Mouse (Mus musculus): ENCODE data around the gene Abcg5.

DNA sequence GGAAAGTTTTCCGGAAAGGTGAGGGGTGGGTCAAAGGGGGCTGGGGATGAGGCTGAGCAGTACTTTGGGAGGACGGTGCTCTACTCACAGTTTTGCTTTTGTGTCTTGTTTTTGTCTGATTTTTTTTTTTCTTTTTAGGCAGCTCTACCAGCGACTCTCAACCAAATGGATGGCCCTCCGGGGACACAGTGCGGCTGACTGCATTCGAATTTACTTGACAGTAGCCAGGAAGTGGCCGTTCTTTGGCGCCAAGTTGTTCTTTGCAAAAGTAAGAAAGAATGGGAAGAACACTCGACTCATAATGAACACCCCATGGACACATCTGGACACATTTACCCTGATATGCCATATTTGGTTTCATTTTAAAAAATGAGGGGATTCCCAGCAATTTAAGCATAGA lies 71.3 kb downstream of the Abcg5 start:
- no peak for TF ChIP-seq SMC3 (IDR thresholded peaks at IDR 0.05; ENCODE audit: low read depth, low read length)
- TF ChIP-seq TCF12 (IDR thresholded peaks at IDR 0.05; ENCODE audit: low read depth, low read length), result no peak
- no peak for TF ChIP-seq CHD2 (IDR thresholded peaks at IDR 0.05; ENCODE audit: low read length)
- TF ChIP-seq EP300 (IDR thresholded peaks at IDR 0.05; ENCODE audit: low read length), result 0 out of 2 replicates have a peak, but pooled peaks have one; percentile 12
- 0 out of 2 replicates have a peak, but pooled peaks have one; percentile 20 for TF ChIP-seq SIN3A (IDR thresholded peaks at IDR 0.05; ENCODE audit: low read length)
- 0 out of 2 replicates have a peak, but pooled peaks have one; percentile 17 for TF ChIP-seq POLR2A (IDR thresholded peaks at IDR 0.05; ENCODE audit: low read depth, low read length)
- TF ChIP-seq CTCF (conservative IDR thresholded peaks at IDR 0.05 in 1 of 2, IDR thresholded peaks at IDR 0.05 in 1 of 2; ENCODE audit: low read depth in 2 of 2, low read length in 2 of 2), result no peak
- TF ChIP-seq USF1 (IDR thresholded peaks at IDR 0.05; ENCODE audit: low read depth, low read length), result no peak
- TF ChIP-seq KAT2A (IDR thresholded peaks at IDR 0.05; ENCODE audit: insufficient replicate concordance, low read length), result no peak
- peak; percentile 35; the same call in 1 of the 2 replicates for TF ChIP-seq TBP (conservative IDR thresholded peaks at IDR 0.05; ENCODE audit: low read depth, low read length)
- TF ChIP-seq MAFK (IDR thresholded peaks at IDR 0.05; ENCODE audit: insufficient replicate concordance, low read length), result no peak
- TF ChIP-seq RAD21 (IDR thresholded peaks at IDR 0.05; ENCODE audit: low read depth, low read length), result no peak
- 0 out of 2 replicates have a peak, but pooled peaks have one; percentile 26 for TF ChIP-seq E2F4 (IDR thresholded peaks at IDR 0.05; ENCODE audit: insufficient replicate concordance, low read depth, low read length)
